Mouse (Mus musculus) limb, embryonic 10.5 days (tissue): Measurements from ENCODE around the gene Macrod2. TPM values are rescaled to one million over a fixed set of nuclear protein-coding genes. Genes with fewer than 3 reads are reported as not detected.

ENCODE experiments used
- DNase-seq: peaks from one replicate; pipeline ENCODE4 v3.0.0-alpha.2; 2017; ENCODE audit warnings: low spot score
- H3K27ac ChIP-seq: fragments of 300-500 bp; sonication (generic); 2 replicates; pipeline ENCODE4 v1.5.1; 2016; ENCODE audit warnings: mild to moderate bottlenecking
- H3K27me3 ChIP-seq: fragments of 300-500 bp; sonication (generic); 2 replicates; pipeline ENCODE4 v1.6.1; 2016; ENCODE audit warnings: low read depth, mild to moderate bottlenecking; ENCODE audit not compliant: poor library complexity, severe bottlenecking
- H3K36me3 ChIP-seq: fragments of 300-500 bp; sonication (generic); 2 replicates; pipeline ENCODE4 v1.6.1; 2016; ENCODE audit warnings: mild to moderate bottlenecking, moderate library complexity
- H3K4me1 ChIP-seq: fragments of 300-500 bp; sonication (generic); 2 replicates; pipeline ENCODE4 v1.6.1; 2016
- H3K4me3 ChIP-seq: fragments of 300-500 bp; sonication (generic); 2 replicates; pipeline ENCODE4 v1.5.1; 2016; ENCODE audit warnings: mild to moderate bottlenecking, moderate library complexity
- H3K9me3 ChIP-seq: fragments of 300-500 bp; sonication (generic); replicated peaks from 2 replicates; pipeline ENCODE4 v1.6.1; 2016; ENCODE audit warnings: mild to moderate bottlenecking
- WGBS: fragments of 180-500 bp; shearing (Covaris S2); methylation state at CpG from one replicate; pipeline ENCODE4 v1.1.7; 2016; 5-methylcytosine and 5-hydroxymethylcytosine counted together
- polyA plus RNA-seq: library from polyadenylated mRNA; unstranded; fragments of >200 nt; fragmentation: Nextera tagmentation; extraction: Ambion mirVana; gene quantifications from 2 replicates; pipeline ENCODE4 v1.2.1, GENCODE M21; 2016

The Macrod2 gene
- polyA plus RNA-seq, 1 experiment from 2014 or later, result 42.7 TPM

- H3K9me3 ChIP-seq, result no peaks in the 10 kb centered on the region
- DNase-seq, result no peak
- no peaks in the 10 kb centered on the region for H3K36me3 ChIP-seq
- 91% methylated on average over 5 of the region's 5 CpGs for WGBS
- H3K27me3 ChIP-seq, result no peaks in the 10 kb centered on the region
- H3K4me1 ChIP-seq, result no peaks in the 10 kb centered on the region
- no peak overlapping the region for H3K27ac ChIP-seq
- no peak overlapping the region for H3K4me3 ChIP-seq
Measured at GRCm38 (mm10) chr2:141736685-141737456, 1341.8 kb downstream of the Macrod2 start.

DNA sequence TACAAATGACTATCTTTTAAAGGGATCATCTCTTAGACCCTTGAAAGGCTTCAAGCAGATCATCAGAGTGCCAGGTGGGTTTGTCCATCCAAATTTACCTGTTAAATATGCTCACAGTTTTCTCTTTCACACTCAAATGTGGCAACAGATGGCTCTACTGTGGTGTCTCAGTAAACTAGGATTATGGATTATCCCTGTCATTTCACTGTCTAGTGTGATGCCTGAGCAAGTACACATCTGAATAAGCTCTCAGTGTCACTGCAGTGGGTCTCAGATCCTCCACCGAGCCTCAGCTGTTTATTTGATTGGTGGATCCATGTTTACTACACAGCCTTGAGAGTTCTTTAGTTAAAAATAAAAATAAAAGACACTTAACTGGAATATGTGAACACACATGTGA, 1343.6 kb downstream of the Macrod2 start:
- no peak overlapping the region for H3K27ac ChIP-seq
- no peak overlapping the region for H3K4me3 ChIP-seq
- H3K27me3 ChIP-seq, result no peaks in the 10 kb centered on the region
- WGBS, result 92% methylated on average over 1 of the region's 1 CpGs
- no peaks in the 10 kb centered on the region for H3K4me1 ChIP-seq
- no peaks in the 10 kb centered on the region for H3K9me3 ChIP-seq
- H3K36me3 ChIP-seq, result no peaks in the 10 kb centered on the region
- no peak for DNase-seq

DNA sequence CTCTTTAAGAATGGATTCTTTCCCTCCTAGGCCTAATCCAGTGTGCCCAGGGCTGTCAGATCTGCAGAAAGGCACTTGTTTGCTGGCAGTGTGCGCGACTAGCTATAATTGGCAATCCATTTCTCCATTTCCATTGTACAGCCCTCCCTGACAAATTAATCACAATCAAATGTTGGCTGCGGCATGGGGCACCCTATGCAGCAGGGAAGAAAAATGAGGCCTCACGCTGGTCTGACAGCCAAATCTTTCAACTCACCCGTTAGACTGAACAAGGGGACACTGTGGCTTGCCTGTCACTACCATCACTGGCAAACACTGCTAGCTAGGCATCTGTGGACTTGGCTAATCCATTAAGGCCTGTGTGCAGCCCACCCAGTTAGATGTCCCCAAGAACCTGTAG, 1345.2 kb downstream of the Macrod2 start:
- WGBS, result 83% methylated on average over 5 of the region's 5 CpGs
- Histone ChIP-seq H3K9me3 (no peaks in the 10 kb centered on the region), H3K27ac (no peak overlapping the region), H3K27me3 (no peaks in the 10 kb centered on the region), H3K4me1 (no peaks in the 10 kb centered on the region), H3K36me3 (no peaks in the 10 kb centered on the region), H3K4me3 (no peak overlapping the region)
- no peak for DNase-seq

DNA sequence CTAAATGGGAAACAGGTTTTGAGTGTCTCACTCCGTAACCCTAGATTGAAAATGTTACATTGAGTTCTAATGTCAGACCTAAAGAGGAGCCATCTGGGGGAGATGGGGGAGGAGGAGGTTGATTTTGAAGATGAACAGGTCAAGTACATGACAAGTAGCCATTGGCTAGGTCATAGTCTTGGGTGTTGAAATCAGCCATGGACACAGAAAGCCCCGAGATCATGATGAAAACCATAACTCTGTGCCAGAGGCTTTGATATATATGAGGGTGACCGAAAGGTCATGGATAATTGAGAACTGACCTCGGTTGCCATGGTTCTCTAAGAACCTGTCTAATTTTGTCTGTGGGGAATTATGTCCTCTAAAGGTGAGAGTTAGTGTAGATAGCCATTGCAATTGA, 1405.1 kb downstream of the Macrod2 start:
- no peaks in the 10 kb centered on the region for H3K9me3 ChIP-seq
- no peaks in the 10 kb centered on the region for H3K36me3 ChIP-seq
- DNase-seq, result peak; percentile 40
- WGBS, result 23% methylated on average over 4 of the region's 4 CpGs
- no peaks in the 10 kb centered on the region for H3K27me3 ChIP-seq
- peaks cover 25% of the 10 kb centered on the region for H3K4me1 ChIP-seq
- H3K27ac ChIP-seq, result peak overlapping the region; percentile 40; the same call in 1 of the 2 replicates
- H3K4me3 ChIP-seq, result no peak overlapping the region

GRCm38 (mm10) chr2:141800909-141801308, 1405.8 kb downstream of the Macrod2 start:
- DNase-seq, result no peak
- WGBS, result 43% methylated on average over 2 of the region's 2 CpGs

GRCm38 (mm10) chr2:141816266-141816665, 1421.2 kb downstream of the Macrod2 start:
- WGBS, result 88% methylated on average over 4 of the region's 4 CpGs
- no peak for DNase-seq
- no peaks in the 10 kb centered on the region for H3K9me3 ChIP-seq
- H3K4me1 ChIP-seq, result no peaks in the 10 kb centered on the region
- H3K27me3 ChIP-seq, result no peaks in the 10 kb centered on the region
- H3K27ac ChIP-seq, result no peak overlapping the region
- H3K36me3 ChIP-seq, result no peaks in the 10 kb centered on the region
- no peak overlapping the region for H3K4me3 ChIP-seq

More at GRCm38 (mm10) chr2:141800909-141801308, 1405.8 kb downstream of the Macrod2 start:
- no peaks in the 10 kb centered on the region for H3K9me3 ChIP-seq
- peaks cover 25% of the 10 kb centered on the region for H3K4me1 ChIP-seq
- no peaks in the 10 kb centered on the region for H3K27me3 ChIP-seq
- H3K4me3 ChIP-seq, result no peak overlapping the region
- no peaks in the 10 kb centered on the region for H3K36me3 ChIP-seq
- peak overlapping the region; percentile 42 for H3K27ac ChIP-seq

DNA sequence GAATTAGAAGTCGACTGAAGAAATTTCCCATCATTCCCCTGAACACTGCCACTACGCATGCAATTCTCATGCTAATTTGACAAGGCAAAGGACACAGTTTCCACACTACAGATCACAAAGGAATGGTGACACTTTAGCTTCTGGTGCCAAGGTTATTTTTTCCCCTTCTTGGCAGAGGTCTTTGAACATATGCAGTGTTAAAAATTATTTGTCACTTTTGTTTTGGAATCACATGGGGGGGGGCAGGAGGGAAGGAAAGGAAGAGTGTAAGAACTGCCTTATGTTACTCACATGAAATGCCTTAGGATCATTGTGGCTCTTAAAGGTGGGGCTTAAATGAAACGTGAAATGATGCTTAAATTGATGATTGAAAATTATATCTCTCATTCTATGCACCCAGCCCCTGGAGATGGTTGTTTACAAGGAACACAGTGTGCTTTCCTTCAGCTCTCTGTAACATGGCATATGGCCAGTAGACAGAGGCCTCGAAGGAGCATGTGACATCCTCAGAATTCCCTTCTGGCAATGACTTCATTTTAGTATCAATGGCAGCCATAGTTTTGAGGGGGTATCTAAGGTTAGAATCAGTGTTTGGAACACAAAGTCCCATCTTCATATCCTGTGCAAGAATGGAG, 1422.6 kb downstream of the Macrod2 start:
- no peak overlapping the region for H3K27ac ChIP-seq
- 86% methylated on average over 4 of the region's 4 CpGs for WGBS
- H3K27me3 ChIP-seq, result no peaks in the 10 kb centered on the region
- DNase-seq, result no peak
- no peaks in the 10 kb centered on the region for H3K4me1 ChIP-seq
- H3K36me3 ChIP-seq, result no peaks in the 10 kb centered on the region
- no peaks in the 10 kb centered on the region for H3K9me3 ChIP-seq
- H3K4me3 ChIP-seq, result no peak overlapping the region

DNA sequence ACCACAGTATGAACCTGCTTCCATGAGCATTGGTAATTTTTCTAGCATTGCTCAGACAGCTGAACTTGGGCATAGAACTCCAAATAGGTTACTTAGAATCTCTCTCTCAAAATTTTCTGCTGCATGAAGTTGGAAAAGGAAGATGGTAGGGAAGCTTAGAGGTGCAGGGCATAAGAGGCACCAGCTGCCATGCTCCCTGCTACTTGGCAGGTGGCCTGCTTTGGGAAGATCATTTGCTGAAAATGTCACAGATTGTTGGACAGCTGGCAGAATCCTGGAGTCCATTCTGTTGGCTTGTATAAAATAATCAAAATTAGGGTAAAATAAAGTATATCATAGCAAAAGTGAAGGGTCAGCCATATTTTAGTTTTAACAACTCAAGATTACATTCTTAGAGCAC, 1425.7 kb downstream of the Macrod2 start:
- no peak for DNase-seq
- Histone ChIP-seq H3K4me1 (peaks cover 14% of the 10 kb centered on the region), H3K4me3 (no peak overlapping the region), H3K36me3 (no peaks in the 10 kb centered on the region), H3K27ac (no peak overlapping the region), H3K9me3 (no peaks in the 10 kb centered on the region), H3K27me3 (no peaks in the 10 kb centered on the region)

DNA sequence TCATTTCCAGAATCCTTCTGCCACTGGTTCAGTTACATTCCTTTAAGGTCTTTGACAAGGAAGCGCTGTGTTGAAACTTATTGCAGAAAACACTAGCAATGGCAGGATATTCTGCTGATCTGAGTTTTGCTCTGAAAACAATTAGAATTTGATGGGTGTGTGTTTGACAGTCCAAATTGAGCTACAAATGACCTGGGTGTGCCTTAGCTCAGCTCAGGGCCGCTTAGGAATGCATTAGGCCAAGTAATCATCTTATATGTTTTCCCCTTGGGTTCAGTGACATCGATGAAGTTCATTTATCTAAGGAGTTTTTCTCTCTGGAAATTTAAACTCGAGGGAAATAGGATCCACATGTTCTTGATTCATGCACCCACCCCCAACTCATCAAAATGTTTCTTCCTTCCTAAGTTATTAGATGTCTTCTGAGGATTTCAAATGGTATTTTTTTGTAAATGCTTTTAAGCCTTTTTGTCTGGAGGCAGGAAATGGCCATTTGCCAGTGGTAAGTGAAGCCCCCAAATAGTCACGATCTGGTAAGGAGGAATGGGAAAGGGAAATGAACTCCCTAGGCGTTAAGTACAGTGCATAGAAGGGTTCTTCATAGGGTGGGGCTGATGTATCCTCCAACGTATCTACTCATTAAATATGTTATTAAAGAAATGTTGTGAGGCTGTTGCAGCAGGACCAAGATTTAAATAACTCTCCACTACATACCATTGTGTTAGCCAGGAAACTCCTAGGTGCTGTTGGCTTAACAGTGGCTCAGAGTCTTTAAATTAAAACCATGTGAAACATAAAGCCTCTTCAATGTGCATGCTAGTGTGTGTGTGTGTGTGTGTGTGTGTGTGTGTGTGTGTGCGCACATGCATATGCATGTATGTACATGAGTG, 1430.7 kb downstream of the Macrod2 start:
- WGBS, result 44% methylated on average over 8 of the region's 8 CpGs
- H3K4me3 ChIP-seq, result no peak overlapping the region
- H3K27me3 ChIP-seq, result no peaks in the 10 kb centered on the region
- H3K9me3 ChIP-seq, result no peaks in the 10 kb centered on the region
- no peaks in the 10 kb centered on the region for H3K36me3 ChIP-seq
- no peak for DNase-seq
- H3K4me1 ChIP-seq, result peaks cover 21% of the 10 kb centered on the region
- peak overlapping the region; percentile 46; the same call in 1 of the 2 replicates for H3K27ac ChIP-seq

DNA sequence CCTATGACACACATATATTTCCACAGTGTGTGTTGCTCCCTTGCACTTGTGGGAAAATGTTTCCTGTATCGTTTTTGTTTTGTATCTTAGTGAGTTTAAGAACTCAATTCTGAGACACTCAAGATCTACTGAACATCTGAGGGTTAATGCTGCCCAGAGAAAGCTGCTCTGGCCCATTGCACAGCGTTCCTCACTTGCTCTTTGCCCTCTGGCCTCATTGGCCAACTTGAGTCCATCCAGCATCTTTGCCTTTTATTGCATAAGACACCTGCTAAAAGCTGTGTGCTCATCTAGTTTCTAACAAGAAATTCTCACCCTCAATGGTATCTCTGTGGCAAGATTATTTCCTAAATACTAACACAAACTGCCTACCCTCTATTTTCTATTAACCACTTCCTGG, 1435.4 kb downstream of the Macrod2 start:
- Histone ChIP-seq H3K27ac (no peak overlapping the region), H3K27me3 (no peaks in the 10 kb centered on the region), H3K36me3 (no peaks in the 10 kb centered on the region), H3K4me1 (peaks cover 9% of the 10 kb centered on the region), H3K9me3 (no peaks in the 10 kb centered on the region), H3K4me3 (no peak overlapping the region)
- DNase-seq, result no peak
- WGBS, result 83% methylated on average over 2 of the region's 2 CpGs

DNA sequence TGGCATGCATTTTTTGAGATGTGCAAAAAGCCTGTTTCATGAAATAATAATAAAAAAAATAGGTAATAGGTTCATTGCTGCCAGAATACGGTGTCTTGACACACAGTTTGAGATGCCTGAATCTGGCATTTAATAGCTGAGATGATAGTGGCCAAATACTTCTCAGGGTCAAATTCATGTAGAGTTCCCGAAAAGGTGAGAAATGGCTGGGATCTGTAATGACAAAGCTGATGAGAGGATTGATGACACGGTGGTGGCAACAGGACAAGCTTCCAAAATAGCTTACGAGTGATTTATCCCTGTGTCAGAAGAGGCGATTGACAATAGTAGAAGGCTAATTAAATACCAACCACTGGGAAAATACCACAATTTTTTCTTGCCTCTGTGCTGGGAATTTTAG, 1436.4 kb downstream of the Macrod2 start:
- Histone ChIP-seq H3K4me3 (no peak overlapping the region), H3K4me1 (no peaks in the 10 kb centered on the region), H3K9me3 (no peaks in the 10 kb centered on the region), H3K27me3 (no peaks in the 10 kb centered on the region), H3K36me3 (no peaks in the 10 kb centered on the region), H3K27ac (no peak overlapping the region)
- WGBS, result 86% methylated on average over 5 of the region's 5 CpGs
- no peak for DNase-seq

DNA sequence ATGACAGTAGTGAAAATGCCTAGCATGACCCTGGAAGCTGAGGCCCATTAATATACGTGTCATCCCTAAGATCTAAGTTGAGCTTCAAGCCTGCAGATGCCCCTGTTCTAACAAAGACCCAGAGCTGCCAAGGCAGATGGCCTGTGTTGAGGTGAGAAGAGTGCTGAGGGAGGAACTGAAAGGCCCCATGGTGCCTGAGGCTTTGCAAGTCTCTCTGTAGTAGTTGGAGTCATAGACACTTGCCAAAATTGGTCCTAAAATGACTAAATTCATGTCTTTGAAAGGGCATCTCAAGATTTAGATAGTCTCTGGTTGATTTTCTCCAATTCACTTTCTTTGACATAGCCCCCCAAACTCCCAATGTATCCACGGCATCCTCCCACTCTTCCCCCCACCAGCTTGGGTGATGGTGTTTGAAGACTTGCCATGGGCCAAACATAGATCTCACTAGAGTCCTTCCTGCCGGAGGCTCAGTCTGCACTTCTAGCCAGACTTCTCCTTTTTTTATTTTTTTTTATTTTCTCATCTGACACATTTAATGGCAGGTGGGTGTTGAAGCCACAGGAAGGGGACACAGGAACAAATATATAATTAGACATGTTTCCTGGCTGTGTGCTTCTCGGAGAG, 1439.2 kb downstream of the Macrod2 start:
- Histone ChIP-seq H3K4me1 (no peaks in the 10 kb centered on the region), H3K27ac (no peak overlapping the region), H3K4me3 (no peak overlapping the region), H3K9me3 (no peaks in the 10 kb centered on the region), H3K36me3 (no peaks in the 10 kb centered on the region), H3K27me3 (no peaks in the 10 kb centered on the region)
- no peak for DNase-seq
- 89% methylated on average over 4 of the region's 4 CpGs for WGBS
